Mouse (Mus musculus): ENCODE results near the gene Katnb1. TPM values are rescaled to one million over a fixed set of nuclear protein-coding genes. Genes with fewer than 3 reads are reported as not detected.

Katnb1 gene
- total and polyA plus RNA-seq, 3 experiments, result 9.8 to 19.8 (median 13.1) TPM

DNA sequence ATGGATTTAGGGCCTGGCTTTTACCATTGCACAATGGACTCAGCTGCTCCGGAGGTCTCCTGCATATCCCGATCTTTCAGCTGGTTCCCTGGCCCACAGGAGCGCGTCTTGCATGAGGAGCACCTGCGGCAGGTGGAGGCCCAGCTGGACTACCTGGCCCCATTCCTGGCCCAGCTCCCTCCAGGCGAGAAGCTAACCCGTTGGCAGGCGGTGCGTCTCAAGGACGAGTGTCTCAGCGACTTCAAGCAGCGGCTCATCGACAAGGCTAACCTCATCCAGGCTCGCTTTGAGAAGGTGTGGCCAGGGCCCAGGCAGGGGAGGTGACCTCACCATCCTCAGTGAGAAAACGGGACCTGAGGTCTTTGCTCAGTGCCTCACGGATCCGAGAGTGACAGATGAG, 4.8 kb upstream of the Katnb1 start:
- DNase-seq (ENCODE audit: extremely low read depth), result no peak
- 0 out of 4 replicates have a peak, but pooled peaks cover 0 to 6% of the 10 kb centered on the region in 2 experiments for H3K4me1 ChIP-seq (ENCODE audit: control insufficient read depth in 1 of 2, insufficient read depth in 2 of 2)
- no peaks in the 10 kb centered on the region for H3K36me3 ChIP-seq (replicated peaks in 1 of 2; ENCODE audit: control insufficient read depth in 1 of 2, insufficient read depth in 1 of 2, low read length in 1 of 2)
- no peak overlapping the region for H3K4me2 ChIP-seq (ENCODE audit: insufficient read depth, low read depth, poor library complexity, severe bottlenecking)
- no peak overlapping the region for H3K27ac ChIP-seq (ENCODE audit: insufficient read depth, low read depth)
- in situ Hi-C loops (cut with MboI; ENCODE audit: low pct_ligation_motif_present, low pct_unique_long_range_greater_than_20kb, low sequenced_read_pairs), result loop anchor here (10.0 to 25.0 kb wide), 2 partner anchors 131 to 136 kb away; partner anchors contain the start of gene Kifc3
- H3K27me3 ChIP-seq (replicated peaks), result peaks cover 70% of the 10 kb centered on the region
- H3K79me2 ChIP-seq (replicated peaks; ENCODE audit: control insufficient read depth, extremely low read depth, insufficient read depth, poor library complexity, severe bottlenecking), result no peaks in the 10 kb centered on the region
- dilution Hi-C loops (cut with MboI; ENCODE audit: extremely low pct_ligation_motif_present, extremely low pct_unique_long_range_greater_than_20kb, low sequenced_read_pairs), result no loop called here
- H3K9ac ChIP-seq (ENCODE audit: insufficient read depth, low read depth), result no peak overlapping the region
- H3K9me3 ChIP-seq (replicated peaks; ENCODE audit: low read length), result no peaks in the 10 kb centered on the region
- no peak overlapping the region for H3K4me3 ChIP-seq (replicated peaks in 1 of 3; ENCODE audit: low read depth in 2 of 3, low read length in 2 of 3, poor library complexity in 1 of 3)
- TF ChIP-seq POLR2AphosphoS2 (IDR thresholded peaks at IDR 0.05; ENCODE audit: low read depth, low read length) (no peak), BHLHE40 (IDR thresholded peaks at IDR 0.05; ENCODE audit: low read depth, low read length) (no peak), CHD1 (IDR thresholded peaks at IDR 0.05; ENCODE audit: low read depth, low read length) (no peak), CTCF (conservative IDR thresholded peaks at IDR 0.05 in 1 of 2, IDR thresholded peaks at IDR 0.05 in 1 of 2; ENCODE audit: low read depth in 2 of 2, low read length in 2 of 2) (no peak), MXI1 (IDR thresholded peaks at IDR 0.05; ENCODE audit: low read depth, low read length) (no peak), GABPA (IDR thresholded peaks at IDR 0.05; ENCODE audit: insufficient replicate concordance, low read depth, low read length) (no peak), NRF1 (IDR thresholded peaks at IDR 0.05; ENCODE audit: low read depth, low read length) (no peak), HCFC1 (IDR thresholded peaks at IDR 0.05; ENCODE audit: low read depth, low read length) (no peak), SMC3 (IDR thresholded peaks at IDR 0.05; ENCODE audit: low read depth, low read length) (no peak), MAZ (IDR thresholded peaks at IDR 0.05; ENCODE audit: low read depth, low read length) (no peak), RAD21 (IDR thresholded peaks at IDR 0.05; ENCODE audit: low read depth, low read length) (no peak), MEF2A (IDR thresholded peaks at IDR 0.05; ENCODE audit: borderline replicate concordance, low read depth, low read length) (no peak), MAX (IDR thresholded peaks at IDR 0.05; ENCODE audit: low read length) (no peak), KAT2A (IDR thresholded peaks at IDR 0.05; ENCODE audit: insufficient replicate concordance, low read length) (no peak), USF1 (IDR thresholded peaks at IDR 0.05; ENCODE audit: low read depth, low read length) (no peak), MAFK (IDR thresholded peaks at IDR 0.05; ENCODE audit: insufficient replicate concordance, low read length) (no peak)

DNA sequence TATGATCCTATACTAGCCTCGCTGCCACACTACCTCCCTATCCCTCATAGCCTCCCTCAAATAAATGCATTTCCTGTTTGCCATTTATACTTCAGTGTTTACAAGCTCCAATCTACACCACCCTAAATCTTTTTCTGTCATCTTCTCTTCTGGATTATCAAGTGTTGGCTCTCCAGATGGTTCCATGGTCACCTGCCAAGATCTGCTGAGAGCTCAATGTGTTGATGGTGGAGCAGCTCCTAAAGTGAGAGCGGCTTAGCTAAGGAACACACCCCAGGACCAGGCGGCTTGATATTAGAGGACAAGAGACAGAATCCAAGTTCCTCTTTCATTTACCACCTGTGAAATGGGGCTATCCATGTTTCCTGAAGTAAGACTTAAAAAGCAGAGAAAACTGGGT, 2.9 kb upstream of the Katnb1 start:
- H3K4me1 ChIP-seq (ENCODE audit: control insufficient read depth in 1 of 2, insufficient read depth in 2 of 2), result peaks cover 3 to 18% of the 10 kb centered on the region in 2 experiments
- in situ Hi-C loops (cut with MboI; ENCODE audit: low pct_ligation_motif_present, low pct_unique_long_range_greater_than_20kb, low sequenced_read_pairs), result loop anchor here (10.0 to 25.0 kb wide), 2 partner anchors 133 to 134 kb away; partner anchors contain the start of gene Kifc3

More for the DNA sequence above, 2.9 kb upstream of the Katnb1 start:
- no peaks in the 10 kb centered on the region for H3K79me2 ChIP-seq (replicated peaks; ENCODE audit: control insufficient read depth, extremely low read depth, insufficient read depth, poor library complexity, severe bottlenecking)
- peaks cover 3 to 7% of the 10 kb centered on the region in 2 experiments for H3K36me3 ChIP-seq (replicated peaks in 1 of 2; ENCODE audit: control insufficient read depth in 1 of 2, insufficient read depth in 1 of 2, low read length in 1 of 2)
- no peak for DNase-seq (ENCODE audit: extremely low read depth)
- H3K9ac ChIP-seq (ENCODE audit: insufficient read depth, low read depth), result no peak overlapping the region
- no peak for TF ChIP-seq NELFE (IDR thresholded peaks at IDR 0.05; ENCODE audit: low read depth, low read length)
- no peak for TF ChIP-seq USF2 (conservative IDR thresholded peaks at IDR 0.05; ENCODE audit: low read depth, low read length)
- no peak for TF ChIP-seq USF1 (IDR thresholded peaks at IDR 0.05; ENCODE audit: low read depth, low read length)
- H3K9me3 ChIP-seq (replicated peaks; ENCODE audit: low read length), result no peaks in the 10 kb centered on the region
- H3K4me3 ChIP-seq (replicated peaks in 1 of 3; ENCODE audit: low read depth in 2 of 3, low read length in 2 of 3, poor library complexity in 1 of 3), result no peak overlapping the region
- dilution Hi-C loops (cut with MboI; ENCODE audit: extremely low pct_ligation_motif_present, extremely low pct_unique_long_range_greater_than_20kb, low sequenced_read_pairs), result no loop called here
- H3K27ac ChIP-seq (ENCODE audit: insufficient read depth, low read depth), result no peak overlapping the region
- peaks cover 55% of the 10 kb centered on the region for H3K27me3 ChIP-seq (replicated peaks)
- no peak overlapping the region for H3K4me2 ChIP-seq (ENCODE audit: insufficient read depth, low read depth, poor library complexity, severe bottlenecking)
